ENCODE assay signal across 9 mouse cellular contexts in the genomic region with DNA sequence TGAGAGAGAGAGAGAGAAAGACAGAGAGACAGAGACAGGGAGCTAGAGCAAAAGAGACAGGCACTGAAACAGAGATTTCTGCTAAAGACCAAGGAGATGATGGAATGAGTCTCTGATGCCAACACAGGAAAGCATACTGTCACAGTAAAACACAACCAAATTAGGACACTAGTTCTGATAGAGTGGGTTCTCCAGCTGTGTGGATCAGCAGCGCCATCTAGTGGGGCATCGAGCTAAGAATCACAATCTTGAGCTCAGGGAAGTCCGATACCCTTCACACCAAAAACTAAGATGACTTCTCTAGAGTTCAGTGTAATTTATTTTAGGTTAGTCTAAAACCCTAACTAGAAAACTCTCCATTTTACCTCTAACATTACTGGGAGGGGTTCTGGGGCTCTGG. TPM values are rescaled to one million over a fixed set of nuclear protein-coding genes. Genes with fewer than 3 reads are reported as not detected.
DNase-seq lines count a peak whose midpoint lies in the region; ATAC-seq and TF ChIP-seq lines count a peak whose summit lies in the region.
"Had no signal": no experiment of that assay in that cellular context is flagged by ENCODE, and none has a peak within 500 bp of the region (broad histone marks: within the 10 kb centered on the region; RNA-seq: fewer than 3 reads in every experiment).

No protein-coding gene starts in this region.

- H3K27me3 ChIP-seq in thymus, adult 2 months (ENCODE audit: control insufficient read depth, insufficient read depth, low read length): no peaks in the 10 kb centered on the region
- no peaks in the 10 kb centered on the region for H3K27me3 ChIP-seq in kidney, embryonic 15.5 days
- H3K27me3 ChIP-seq in limb, embryonic 14.5 days (ENCODE audit: control insufficient read depth, insufficient read depth, low read length): no peaks in the 10 kb centered on the region
- no peaks in the 10 kb centered on the region for H3K27me3 ChIP-seq in neural tube, embryonic 14.5 days (ENCODE audit: control insufficient read depth, insufficient read depth, low read length)
- H3K27me3 ChIP-seq: embryonic facial prominence, embryonic 15.5 days had no signal

- no peak overlapping the region for H3K27ac ChIP-seq in thymus, adult 2 months (ENCODE audit: control insufficient read depth, insufficient read depth, low read length)
- H3K27ac ChIP-seq in kidney, embryonic 15.5 days: no peak overlapping the region
- H3K27ac ChIP-seq in limb, embryonic 14.5 days (replicated peaks; ENCODE audit: low read depth, low read length): no peak overlapping the region
- no peak overlapping the region for H3K27ac ChIP-seq in neural tube, embryonic 14.5 days (ENCODE audit: low read depth, low read length)
- H3K27ac ChIP-seq: embryonic facial prominence, embryonic 15.5 days had no signal

- ATAC-seq in kidney, embryonic 15.5 days (replicated peaks; ENCODE audit: low FRiP score): peak; percentile 66; the same call in 1 of the 2 replicates
- ATAC-seq in limb, embryonic 14.5 days (ENCODE audit: low FRiP score, low read depth): 0 out of 2 replicates have a peak, but pooled peaks have one; percentile 47
- peak; percentile 65; the same call in 1 of the 2 replicates for ATAC-seq in neural tube, embryonic 14.5 days (ENCODE audit: low read depth)
- no peak for ATAC-seq in monocyte, adult 5-6 weeks (replicated peaks; ENCODE audit: insufficient number of reproducible peaks, low FRiP score, low TSS enrichment, poor library complexity, severe bottlenecking)

- H3K9ac ChIP-seq in kidney, embryonic 15.5 days: no peak overlapping the region
- H3K9ac ChIP-seq in limb, embryonic 14.5 days (ENCODE audit: low read depth, low read length, severe bottlenecking): no peak overlapping the region
- no peak overlapping the region for H3K9ac ChIP-seq in neural tube, embryonic 14.5 days (replicated peaks; ENCODE audit: low read depth, low read length)
- H3K9ac ChIP-seq: embryonic facial prominence, embryonic 15.5 days had no signal

- no peak overlapping the region for H3K4me3 ChIP-seq in thymus, adult 2 months (ENCODE audit: control insufficient read depth, insufficient read depth, low read length)
- no peak overlapping the region for H3K4me3 ChIP-seq in kidney, embryonic 15.5 days (replicated peaks)
- H3K4me3 ChIP-seq in limb, embryonic 14.5 days (replicated peaks; ENCODE audit: low read length): no peak overlapping the region
- no peak overlapping the region for H3K4me3 ChIP-seq in neural tube, embryonic 14.5 days (ENCODE audit: low read depth, low read length)
- H3K4me3 ChIP-seq: embryonic facial prominence, embryonic 15.5 days had no signal

- WGBS in thymus, adult 2 months: 16% methylated on average over 3 of the region's 3 CpGs
- 8% methylated on average over 3 of the region's 3 CpGs for WGBS in kidney, embryonic 15.5 days
- WGBS in limb, embryonic 14.5 days: 16% methylated on average over 3 of the region's 3 CpGs
- WGBS in neural tube, embryonic 14.5 days: 16% methylated on average over 3 of the region's 3 CpGs

- H3K4me2 ChIP-seq in kidney, embryonic 15.5 days: no peak overlapping the region
- H3K4me2 ChIP-seq in limb, embryonic 14.5 days (replicated peaks; ENCODE audit: low read depth, low read length, severe bottlenecking): no peak overlapping the region
- H3K4me2 ChIP-seq in neural tube, embryonic 14.5 days (ENCODE audit: low read depth, low read length): no peak overlapping the region
- H3K4me2 ChIP-seq: embryonic facial prominence, embryonic 15.5 days had no signal

- no peaks in the 10 kb centered on the region for H3K36me3 ChIP-seq in thymus, adult 2 months (ENCODE audit: control insufficient read depth, insufficient read depth, low read length)
- H3K36me3 ChIP-seq in kidney, embryonic 15.5 days: no peaks in the 10 kb centered on the region
- H3K36me3 ChIP-seq in limb, embryonic 14.5 days (ENCODE audit: control insufficient read depth, insufficient read depth, low read length): no peaks in the 10 kb centered on the region
- no peaks in the 10 kb centered on the region for H3K36me3 ChIP-seq in neural tube, embryonic 14.5 days (ENCODE audit: control insufficient read depth, insufficient read depth, low read length)
- H3K36me3 ChIP-seq: embryonic facial prominence, embryonic 15.5 days had no signal

- DNase-seq in thymus, postnatal 14 days: peak; percentile 6
- no peak for DNase-seq in thymus, adult 2 months
- peak; percentile 76 to 79 for DNase-seq in cerebellum, postnatal 10 days
- DNase-seq in frontal cortex, postnatal 36 days (ENCODE audit: low spot score in 2 of 2): peak; percentile 56 to 63
- peak; percentile 77 for DNase-seq in limb, embryonic 14.5 days (ENCODE audit: low spot score)

- no peak for TF ChIP-seq POLR2A in thymus, adult 2 months (IDR thresholded peaks at IDR 0.05; ENCODE audit: control insufficient read depth, extremely low read depth, insufficient read depth, low read length, poor library complexity)
- no peak for TF ChIP-seq POLR2A in limb, embryonic 14.5 days (IDR thresholded peaks at IDR 0.05; ENCODE audit: borderline replicate concordance, extremely low read depth, insufficient read depth, insufficient read length)

- H3K4me1 ChIP-seq in thymus, adult 2 months (replicated peaks; ENCODE audit: control insufficient read depth, insufficient read depth, low read length): no peaks in the 10 kb centered on the region
- no peaks in the 10 kb centered on the region for H3K4me1 ChIP-seq in kidney, embryonic 15.5 days
- H3K4me1 ChIP-seq in limb, embryonic 14.5 days (ENCODE audit: control insufficient read depth, insufficient read depth, low read length): no peaks in the 10 kb centered on the region
- no peaks in the 10 kb centered on the region for H3K4me1 ChIP-seq in neural tube, embryonic 14.5 days (ENCODE audit: control insufficient read depth, insufficient read depth, low read length)
- H3K4me1 ChIP-seq: embryonic facial prominence, embryonic 15.5 days had no signal

- no peak for TF ChIP-seq CTCF in thymus, adult 2 months (IDR thresholded peaks at IDR 0.05; ENCODE audit: borderline replicate concordance, control insufficient read depth, extremely low read depth, insufficient read depth, low read length, poor library complexity)

- no peaks in the 10 kb centered on the region for H3K9me3 ChIP-seq in kidney, embryonic 15.5 days (replicated peaks)
- no peaks in the 10 kb centered on the region for H3K9me3 ChIP-seq in limb, embryonic 14.5 days (ENCODE audit: control insufficient read depth, low read length)
- H3K9me3 ChIP-seq in neural tube, embryonic 14.5 days (ENCODE audit: control insufficient read depth, low read length): no peaks in the 10 kb centered on the region
- H3K9me3 ChIP-seq: embryonic facial prominence, embryonic 15.5 days had no signal

RNA-seq across cellular contexts. Expression of a gene that starts 29.1 kb away (rescaled TPM):
- polyA plus RNA-seq in thymus, adult 2 months (2012; rRNA removed): 0.28 and 0.87 TPM in 2 replicates
- polyA plus RNA-seq in kidney, embryonic 15.5 days (2015; fragmentation: Nextera tagmentation; extraction: Ambion mirVana): 37.6 and 42.1 TPM in 2 replicates
- 4.0 and 6.9 TPM in 2 replicates for polyA plus RNA-seq in limb, embryonic 14.5 days (2012; rRNA removed)
- polyA plus RNA-seq in limb, embryonic 14.5 days (2014; fragmentation: Nextera tagmentation; extraction: Ambion mirVana): 4.1 and 4.6 TPM in 2 replicates
- polyA plus RNA-seq in neural tube, embryonic 14.5 days (2014; fragmentation: Nextera tagmentation; extraction: Ambion mirVana): 16.4 and 22.0 TPM in 2 replicates
- not detected in 3 replicates for total RNA-seq in monocyte, adult 5-6 weeks (2017)

RNA-seq across cellular contexts. Expression of a gene that starts 35.5 kb away (rescaled TPM):
- polyA plus RNA-seq in thymus, adult 2 months (2012; rRNA removed): not detected in 2 replicates
- 0.36 TPM in 1 of 2 replicates, not detected in the other for polyA plus RNA-seq in kidney, embryonic 15.5 days (2015; fragmentation: Nextera tagmentation; extraction: Ambion mirVana)
- 0.54 and 0.79 TPM in 2 replicates for polyA plus RNA-seq in limb, embryonic 14.5 days (2012; rRNA removed)
- polyA plus RNA-seq in limb, embryonic 14.5 days (2014; fragmentation: Nextera tagmentation; extraction: Ambion mirVana): 0.66 and 1.2 TPM in 2 replicates
- not detected in 2 replicates for polyA plus RNA-seq in neural tube, embryonic 14.5 days (2014; fragmentation: Nextera tagmentation; extraction: Ambion mirVana)
- not detected in 3 replicates for total RNA-seq in monocyte, adult 5-6 weeks (2017)
